Mouse (Mus musculus): ENCODE measurements at regions not wholly inside any gene's neighbourhood (a gene's known extent, or its start where the extent isn't known, plus 50 kb on each side); places are given as distances from the start of the nearest gene placed in this dataset.

DNA sequence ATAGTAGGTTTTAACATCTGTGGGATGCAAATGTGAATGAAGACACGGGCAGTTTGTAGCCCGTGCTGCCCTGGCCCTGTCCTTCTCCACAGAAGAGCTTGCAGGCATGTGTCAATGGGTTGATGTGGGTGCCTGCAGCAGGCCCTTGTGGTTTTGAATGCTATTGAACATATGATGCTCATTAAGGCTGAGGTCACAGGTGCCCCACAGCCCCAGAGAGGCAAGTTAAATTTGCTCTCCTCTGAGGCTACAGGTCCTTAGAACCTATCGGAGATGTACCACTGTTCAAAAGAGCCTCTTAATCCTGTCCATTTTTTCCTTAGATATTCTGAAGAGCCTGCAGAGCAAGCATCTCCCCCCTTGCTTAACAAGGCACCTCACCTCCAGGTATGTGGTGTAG, 71.7 kb upstream of the Dlg1 start:
- H3K9ac ChIP-seq (replicated peaks; ENCODE audit: low read depth, low read length), result no peak overlapping the region
- 0 out of 2 replicates have a peak overlapping the region, but pooled peaks have one; percentile 0 for H3K4me2 ChIP-seq (ENCODE audit: low read length)
- ATAC-seq, result no peak; the same call in 1 of the 2 replicates
- H3K36me3 ChIP-seq (ENCODE audit: control insufficient read depth, insufficient read depth), result no peaks in the 10 kb centered on the region
- H3K27ac ChIP-seq (ENCODE audit: low read length), result peak overlapping the region; percentile 96
- no peaks in the 10 kb centered on the region for H3K27me3 ChIP-seq (replicated peaks; ENCODE audit: control insufficient read depth, insufficient read depth, low read length)
- H3K4me3 ChIP-seq (replicated peaks; ENCODE audit: low read length), result no peak overlapping the region
- peaks cover 36% of the 10 kb centered on the region for H3K4me1 ChIP-seq (replicated peaks; ENCODE audit: control insufficient read depth, insufficient read depth, low read length)
- WGBS, result 47% methylated on average over 3 of the region's 3 CpGs
- no peaks in the 10 kb centered on the region for H3K9me3 ChIP-seq (ENCODE audit: control insufficient read depth, low read length)

DNA sequence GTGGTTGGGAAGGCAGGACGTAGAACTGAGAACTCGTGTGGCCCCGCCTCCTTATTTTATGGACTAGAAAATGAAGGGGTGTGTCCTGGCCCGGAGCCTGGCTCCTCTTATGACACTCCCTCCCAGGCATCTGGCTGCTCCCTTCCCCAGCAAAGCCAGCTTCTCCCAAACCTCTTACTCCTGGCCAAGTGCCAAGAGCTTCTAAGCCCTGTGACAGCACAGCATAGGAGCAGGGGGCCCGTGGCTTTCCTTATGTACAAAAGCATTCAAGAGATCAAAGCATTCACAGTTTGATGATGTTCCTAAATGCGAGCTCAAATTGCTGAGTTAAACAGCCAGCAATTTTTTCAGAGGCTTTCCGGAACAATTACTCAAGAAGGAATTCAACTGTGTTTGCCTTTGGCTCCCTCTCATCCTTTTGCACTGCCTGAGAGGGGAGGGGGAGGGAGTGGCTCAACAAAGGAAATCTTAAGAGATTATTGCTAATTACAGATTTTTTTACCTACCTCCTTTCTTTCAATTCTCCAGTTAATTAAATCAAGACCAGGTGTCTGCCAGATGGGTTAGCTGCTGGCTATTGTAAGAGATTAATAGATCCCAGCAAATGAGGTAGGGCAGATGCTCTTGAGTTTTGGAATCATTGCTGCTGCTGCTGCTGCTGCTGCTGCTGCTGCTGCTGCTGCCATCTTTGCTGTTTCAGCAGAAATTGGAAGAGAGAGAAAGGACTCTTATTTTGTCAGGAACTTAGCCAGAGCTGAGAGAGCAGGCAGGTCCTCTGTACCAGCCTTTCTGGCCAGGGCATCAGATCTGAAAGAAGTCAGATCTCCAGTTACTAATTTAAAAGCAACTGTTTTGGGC, 71.0 kb upstream of the Dlg1 start:
- Histone ChIP-seq H3K4me1 (replicated peaks; ENCODE audit: control insufficient read depth, insufficient read depth, low read length) (peaks cover 36% of the 10 kb centered on the region), H3K4me3 (replicated peaks; ENCODE audit: low read length) (no peak overlapping the region), H3K27me3 (replicated peaks; ENCODE audit: control insufficient read depth, insufficient read depth, low read length) (no peaks in the 10 kb centered on the region), H3K27ac (ENCODE audit: low read length) (peak overlapping the region; percentile 96), H3K9me3 (ENCODE audit: control insufficient read depth, low read length) (no peaks in the 10 kb centered on the region), H3K36me3 (ENCODE audit: control insufficient read depth, insufficient read depth) (no peaks in the 10 kb centered on the region), H3K9ac (replicated peaks; ENCODE audit: low read depth, low read length) (peak overlapping the region; percentile 47), H3K4me2 (ENCODE audit: low read length) (peak overlapping the region; percentile 27)
- ATAC-seq, result peak; percentile 97
- WGBS, result under 1% methylated on average over 7 of the region's 7 CpGs

DNA sequence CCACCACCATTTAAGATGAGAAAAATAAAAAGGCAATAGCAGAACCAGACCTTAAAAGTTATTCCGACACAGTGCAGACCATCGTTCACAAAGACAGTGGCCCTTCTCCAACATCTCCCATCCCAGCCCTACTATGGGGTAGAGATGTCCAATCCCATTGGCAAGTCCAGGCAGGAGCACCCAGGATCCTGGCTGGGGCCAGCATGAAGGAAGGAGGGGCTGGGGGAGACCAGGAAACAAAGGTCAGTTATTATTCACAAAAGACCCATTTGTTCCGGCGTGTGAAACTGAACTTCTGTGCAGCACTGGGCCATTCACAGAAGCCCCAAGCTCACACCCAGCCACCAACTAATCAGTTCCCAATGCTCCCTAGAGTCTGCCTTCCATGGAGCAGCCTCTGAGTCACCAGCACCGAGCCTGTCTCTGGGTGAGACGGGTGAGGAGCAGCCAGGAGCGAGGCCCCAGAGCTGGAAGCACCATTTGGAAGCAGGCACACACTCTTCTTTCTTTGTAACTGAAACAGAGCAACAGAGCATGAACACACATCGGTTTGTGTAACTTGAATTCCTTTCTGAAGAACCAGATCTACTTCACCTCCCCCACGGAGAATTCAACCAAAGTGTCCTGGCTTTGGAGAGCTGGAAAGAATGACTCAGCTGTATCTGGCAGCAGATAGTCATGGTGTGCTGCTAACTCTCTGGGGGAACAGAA, 70.1 kb upstream of the Dlg1 start:
- H3K4me2 ChIP-seq (ENCODE audit: low read length), result peak overlapping the region; percentile 27
- ATAC-seq, result no peak; the same call in 1 of the 2 replicates
- no peaks in the 10 kb centered on the region for H3K27me3 ChIP-seq (replicated peaks; ENCODE audit: control insufficient read depth, insufficient read depth, low read length)

DNA sequence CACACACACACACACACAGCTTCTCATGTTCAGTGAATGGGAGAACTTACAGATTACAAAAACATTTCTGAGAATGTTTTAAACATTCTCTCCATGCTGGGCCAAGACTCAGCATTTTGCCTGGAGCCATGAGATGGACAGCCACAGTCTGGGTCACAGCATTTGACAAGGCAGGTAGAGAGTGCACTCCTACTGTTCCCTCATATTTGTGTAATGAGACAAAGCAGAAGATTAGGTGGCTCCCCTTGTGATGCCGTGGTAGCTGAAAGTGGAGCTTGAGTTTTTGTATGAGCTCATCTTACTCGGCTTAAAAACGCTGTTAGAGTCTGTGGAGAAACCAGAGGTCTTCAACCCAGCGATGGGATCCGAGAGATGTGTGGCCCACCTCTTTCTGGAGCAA, 65.3 kb upstream of the Dlg1 start:
- Histone ChIP-seq H3K36me3 (ENCODE audit: control insufficient read depth, insufficient read depth) (no peaks in the 10 kb centered on the region), H3K4me3 (replicated peaks; ENCODE audit: low read length) (no peak overlapping the region), H3K4me1 (replicated peaks; ENCODE audit: control insufficient read depth, insufficient read depth, low read length) (peaks cover 8% of the 10 kb centered on the region), H3K27ac (ENCODE audit: low read length) (no peak overlapping the region), H3K9me3 (ENCODE audit: control insufficient read depth, low read length) (no peaks in the 10 kb centered on the region), H3K4me2 (ENCODE audit: low read length) (no peak overlapping the region), H3K27me3 (replicated peaks; ENCODE audit: control insufficient read depth, insufficient read depth, low read length) (no peaks in the 10 kb centered on the region), H3K9ac (replicated peaks; ENCODE audit: low read depth, low read length) (no peak overlapping the region)
- WGBS, result 83% methylated on average over 5 of the region's 5 CpGs
- no peak for ATAC-seq

More for the DNA sequence above, 70.1 kb upstream of the Dlg1 start:
- H3K9me3 ChIP-seq (ENCODE audit: control insufficient read depth, low read length), result no peaks in the 10 kb centered on the region
- no peaks in the 10 kb centered on the region for H3K36me3 ChIP-seq (ENCODE audit: control insufficient read depth, insufficient read depth)
- H3K4me3 ChIP-seq (replicated peaks; ENCODE audit: low read length), result no peak overlapping the region
- H3K9ac ChIP-seq (replicated peaks; ENCODE audit: low read depth, low read length), result peak overlapping the region; percentile 47
- 10% methylated on average over 9 of the region's 9 CpGs for WGBS
- peaks cover 36% of the 10 kb centered on the region for H3K4me1 ChIP-seq (replicated peaks; ENCODE audit: control insufficient read depth, insufficient read depth, low read length)
- H3K27ac ChIP-seq (ENCODE audit: low read length), result peak overlapping the region; percentile 96

DNA sequence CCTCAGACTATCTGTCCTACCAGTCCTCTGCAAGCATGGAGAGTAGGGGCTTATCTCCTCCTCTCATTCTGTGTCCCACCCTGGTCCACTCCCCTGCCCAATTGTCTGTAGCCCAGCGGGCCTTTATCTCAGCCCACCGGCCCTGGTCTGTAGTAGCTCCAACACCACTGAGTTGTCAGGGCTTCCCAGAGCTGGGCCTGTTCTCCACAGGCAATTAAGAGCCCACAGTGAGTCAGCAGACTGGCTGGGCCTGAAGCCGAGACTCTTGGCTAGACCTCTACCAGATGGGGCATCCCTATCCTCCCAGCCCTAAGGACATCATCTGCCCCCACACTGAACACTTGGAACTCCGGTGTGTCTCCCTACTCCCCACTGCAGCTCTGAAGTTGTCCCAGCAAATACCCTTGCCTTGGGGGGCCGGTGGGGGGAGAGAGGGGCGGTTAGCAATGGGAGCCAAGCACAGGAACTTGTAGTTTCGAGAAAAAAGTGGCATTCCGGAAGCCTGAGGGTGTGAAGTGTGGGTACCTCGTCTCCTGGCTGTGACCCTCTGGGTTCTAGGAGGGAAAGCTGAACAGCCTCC, 64.7 kb upstream of the Dlg1 start:
- Histone ChIP-seq H3K4me2 (ENCODE audit: low read length) (no peak overlapping the region), H3K27me3 (replicated peaks; ENCODE audit: control insufficient read depth, insufficient read depth, low read length) (no peaks in the 10 kb centered on the region), H3K4me1 (replicated peaks; ENCODE audit: control insufficient read depth, insufficient read depth, low read length) (peaks cover 3% of the 10 kb centered on the region), H3K27ac (ENCODE audit: low read length) (no peak overlapping the region), H3K36me3 (ENCODE audit: control insufficient read depth, insufficient read depth) (no peaks in the 10 kb centered on the region), H3K9me3 (ENCODE audit: control insufficient read depth, low read length) (no peaks in the 10 kb centered on the region), H3K4me3 (replicated peaks; ENCODE audit: low read length) (no peak overlapping the region), H3K9ac (replicated peaks; ENCODE audit: low read depth, low read length) (no peak overlapping the region)
- ATAC-seq, result no peak
- whole genome bisulfite sequencing, result 86% methylated on average over 9 of the region's 9 CpGs

DNA sequence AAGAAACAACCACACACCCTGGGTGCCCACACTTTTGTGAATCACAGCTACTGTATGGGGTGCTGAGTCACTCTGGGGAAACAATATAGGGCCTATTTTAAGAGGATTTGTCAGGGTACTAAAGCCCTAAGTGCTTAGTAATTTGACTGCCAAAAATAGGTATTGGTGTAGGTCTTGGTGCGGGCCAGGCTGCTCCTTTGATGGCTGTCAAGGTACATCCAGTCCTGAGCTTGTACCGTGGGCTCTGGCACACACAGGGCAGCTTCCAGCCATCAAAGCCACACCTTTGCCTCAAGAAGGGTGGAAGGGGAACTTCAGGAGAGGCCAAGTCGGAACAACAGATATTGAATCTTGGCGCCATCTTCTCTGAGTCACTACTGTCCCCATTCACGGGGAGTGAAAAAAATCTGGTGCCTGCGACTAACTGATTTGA, 64.2 kb upstream of the Dlg1 start:
- Histone ChIP-seq H3K9ac (replicated peaks; ENCODE audit: low read depth, low read length) (no peak overlapping the region), H3K4me3 (replicated peaks; ENCODE audit: low read length) (no peak overlapping the region), H3K36me3 (ENCODE audit: control insufficient read depth, insufficient read depth) (no peaks in the 10 kb centered on the region), H3K27me3 (replicated peaks; ENCODE audit: control insufficient read depth, insufficient read depth, low read length) (no peaks in the 10 kb centered on the region), H3K9me3 (ENCODE audit: control insufficient read depth, low read length) (no peaks in the 10 kb centered on the region), H3K4me2 (ENCODE audit: low read length) (no peak overlapping the region), H3K4me1 (replicated peaks; ENCODE audit: control insufficient read depth, insufficient read depth, low read length) (no peaks in the 10 kb centered on the region), H3K27ac (ENCODE audit: low read length) (no peak overlapping the region)
- no peak for ATAC-seq
- 85% methylated on average over 6 of the region's 6 CpGs for WGBS

DNA sequence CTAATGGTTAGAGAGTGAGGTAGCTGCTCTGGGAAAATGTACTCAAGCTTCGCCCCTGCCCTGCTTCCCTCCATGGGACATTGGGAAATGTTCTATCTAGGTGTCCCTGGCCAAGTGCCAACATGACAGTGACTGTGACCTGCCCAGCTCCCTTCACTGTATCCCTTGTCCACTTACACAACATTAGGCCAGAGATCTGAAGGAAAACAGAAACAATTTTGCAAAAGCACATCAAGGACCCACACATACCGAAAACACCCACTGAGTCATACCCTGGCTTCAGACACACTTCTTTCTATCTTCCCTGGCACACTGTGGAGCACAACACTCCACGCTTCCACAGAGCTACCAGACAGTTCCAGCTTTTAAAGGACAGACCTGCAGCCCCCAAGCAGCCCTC, 62.0 kb upstream of the Dlg1 start:
- WGBS, result 96% methylated on average over 3 of the region's 3 CpGs
- Histone ChIP-seq H3K4me2 (ENCODE audit: low read length) (no peak overlapping the region), H3K27ac (ENCODE audit: low read length) (no peak overlapping the region), H3K9ac (replicated peaks; ENCODE audit: low read depth, low read length) (no peak overlapping the region), H3K4me3 (replicated peaks; ENCODE audit: low read length) (no peak overlapping the region), H3K9me3 (ENCODE audit: control insufficient read depth, low read length) (no peaks in the 10 kb centered on the region), H3K4me1 (replicated peaks; ENCODE audit: control insufficient read depth, insufficient read depth, low read length) (no peaks in the 10 kb centered on the region), H3K36me3 (ENCODE audit: control insufficient read depth, insufficient read depth) (no peaks in the 10 kb centered on the region), H3K27me3 (replicated peaks; ENCODE audit: control insufficient read depth, insufficient read depth, low read length) (no peaks in the 10 kb centered on the region)
- no peak for ATAC-seq

DNA sequence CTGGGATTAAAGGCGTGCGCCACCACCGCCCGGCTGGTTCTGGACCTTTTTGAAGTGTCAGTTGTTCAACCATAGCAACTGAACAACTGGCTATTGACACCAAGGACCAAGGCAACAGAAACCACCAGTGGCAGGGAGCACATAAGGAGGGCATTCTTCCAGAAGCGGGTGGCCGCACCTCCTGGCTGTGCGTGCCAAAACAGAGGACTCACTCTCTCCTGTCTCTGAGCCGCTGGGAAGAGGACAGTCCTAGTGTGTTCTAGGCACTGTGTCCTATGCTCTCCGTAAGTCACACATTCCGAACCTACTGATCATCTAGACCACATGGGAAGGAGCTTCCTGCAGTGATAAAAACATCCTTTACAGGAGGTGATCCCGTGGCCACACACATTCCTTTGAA, 60.1 kb upstream of the Dlg1 start:
- no peak overlapping the region for H3K4me3 ChIP-seq (replicated peaks; ENCODE audit: low read length)

DNA sequence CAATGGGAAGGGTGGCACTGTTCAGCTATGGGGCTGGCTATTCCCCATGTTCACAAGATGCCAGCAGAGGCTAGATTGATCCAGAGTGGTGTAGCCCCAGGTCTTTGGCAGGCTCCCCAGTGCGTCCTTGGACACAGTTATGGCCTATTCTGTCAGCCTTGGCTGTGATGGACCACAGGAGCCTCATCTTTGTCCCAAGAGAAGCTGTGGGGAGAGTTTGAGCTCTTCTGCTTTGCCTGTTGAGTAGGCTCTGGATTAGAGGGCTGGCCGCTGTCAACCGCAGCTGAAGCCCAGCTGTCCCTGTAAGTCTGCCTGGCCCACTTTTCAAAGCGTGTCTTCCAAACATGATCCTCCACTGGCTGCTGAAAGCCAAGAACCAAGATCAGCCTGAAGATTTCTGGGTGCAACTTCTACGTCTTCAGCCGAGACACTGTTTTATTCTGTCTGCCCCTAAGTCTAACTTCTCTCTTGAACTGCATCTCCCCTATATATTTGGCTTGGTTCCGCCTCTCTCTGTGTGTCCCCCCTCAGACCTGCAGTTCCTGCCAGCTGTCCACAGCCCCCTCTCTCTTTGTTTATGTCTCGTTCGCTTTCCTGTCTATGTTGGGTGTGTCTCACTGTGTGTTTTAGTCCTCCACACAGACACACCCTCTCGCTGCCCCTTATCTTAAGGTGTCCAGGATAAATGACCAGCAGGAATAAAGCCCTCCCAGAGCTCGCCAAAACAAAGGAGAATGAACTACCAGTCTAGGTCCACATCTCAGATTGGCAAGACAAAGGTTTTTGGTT, 56.7 kb upstream of the Dlg1 start:
- ATAC-seq, result no peak
- no peaks in the 10 kb centered on the region for H3K9me3 ChIP-seq (ENCODE audit: control insufficient read depth, low read length)
- no peak overlapping the region for H3K4me2 ChIP-seq (ENCODE audit: low read length)
- no peak overlapping the region for H3K27ac ChIP-seq (ENCODE audit: low read length)
- H3K4me3 ChIP-seq (replicated peaks; ENCODE audit: low read length), result no peak overlapping the region
- no peak overlapping the region for H3K9ac ChIP-seq (replicated peaks; ENCODE audit: low read depth, low read length)
- WGBS, result 81% methylated on average over 11 of the region's 11 CpGs
- H3K4me1 ChIP-seq (replicated peaks; ENCODE audit: control insufficient read depth, insufficient read depth, low read length), result no peaks in the 10 kb centered on the region
- no peaks in the 10 kb centered on the region for H3K36me3 ChIP-seq (ENCODE audit: control insufficient read depth, insufficient read depth)
- no peaks in the 10 kb centered on the region for H3K27me3 ChIP-seq (replicated peaks; ENCODE audit: control insufficient read depth, insufficient read depth, low read length)

More for the DNA sequence above, 60.1 kb upstream of the Dlg1 start:
- whole genome bisulfite sequencing, result 80% methylated on average over 11 of the region's 11 CpGs
- H3K4me2 ChIP-seq (ENCODE audit: low read length), result no peak overlapping the region
- no peaks in the 10 kb centered on the region for H3K9me3 ChIP-seq (ENCODE audit: control insufficient read depth, low read length)
- no peaks in the 10 kb centered on the region for H3K27me3 ChIP-seq (replicated peaks; ENCODE audit: control insufficient read depth, insufficient read depth, low read length)
- no peak overlapping the region for H3K9ac ChIP-seq (replicated peaks; ENCODE audit: low read depth, low read length)
- H3K36me3 ChIP-seq (ENCODE audit: control insufficient read depth, insufficient read depth), result no peaks in the 10 kb centered on the region
- H3K27ac ChIP-seq (ENCODE audit: low read length), result no peak overlapping the region
- no peaks in the 10 kb centered on the region for H3K4me1 ChIP-seq (replicated peaks; ENCODE audit: control insufficient read depth, insufficient read depth, low read length)
- ATAC-seq, result no peak

All from forebrain, embryonic 16.5 days (tissue).